Mouse (Mus musculus) midbrain, embryonic 10.5 days (tissue): ENCODE measurements around the gene Ttc3. TPM values are rescaled to one million over a fixed set of nuclear protein-coding genes. Genes with fewer than 3 reads are reported as not detected.

ENCODE experiments used
- DNase-seq: peaks from one replicate; pipeline ENCODE4 v3.0.0-alpha.2; 2017; ENCODE audit warnings: low spot score
- H3K27ac ChIP-seq: fragments of 300-500 bp; sonication (generic); replicated peaks from 2 replicates; pipeline ENCODE4 v1.5.1; 2016; ENCODE audit warnings: mild to moderate bottlenecking
- H3K27me3 ChIP-seq: fragments of 300-500 bp; sonication (generic); 2 replicates; pipeline ENCODE4 v1.6.1; 2016; ENCODE audit warnings: low read depth, mild to moderate bottlenecking; ENCODE audit not compliant: poor library complexity, severe bottlenecking
- H3K36me3 ChIP-seq: fragments of 300-500 bp; sonication (generic); 2 replicates; pipeline ENCODE4 v1.6.1; 2016; ENCODE audit warnings: mild to moderate bottlenecking, moderate library complexity
- H3K4me1 ChIP-seq: fragments of 300-500 bp; sonication (generic); 2 replicates; pipeline ENCODE4 v1.6.1; 2016
- H3K4me3 ChIP-seq: fragments of 300-500 bp; sonication (generic); 2 replicates; pipeline ENCODE4 v1.5.1; 2016; ENCODE audit warnings: mild to moderate bottlenecking, moderate library complexity
- H3K9me3 ChIP-seq: fragments of 300-500 bp; sonication (generic); replicated peaks from 2 replicates; pipeline ENCODE4 v1.6.1; 2016; ENCODE audit warnings: mild to moderate bottlenecking
- WGBS: fragments of 180-500 bp; shearing (Covaris S2); methylation state at CpG from one replicate; pipeline ENCODE4 v1.1.7; 2016; 5-methylcytosine and 5-hydroxymethylcytosine counted together
- polyA plus RNA-seq: library from polyadenylated mRNA; unstranded; fragments of >200 nt; fragmentation: Nextera tagmentation; extraction: Ambion mirVana; gene quantifications from 2 replicates; pipeline ENCODE4 v1.2.1, GENCODE M21; 2016

The Ttc3 gene
- polyA plus RNA-seq, 1 experiment from 2014 or later = 327 TPM

DNA sequence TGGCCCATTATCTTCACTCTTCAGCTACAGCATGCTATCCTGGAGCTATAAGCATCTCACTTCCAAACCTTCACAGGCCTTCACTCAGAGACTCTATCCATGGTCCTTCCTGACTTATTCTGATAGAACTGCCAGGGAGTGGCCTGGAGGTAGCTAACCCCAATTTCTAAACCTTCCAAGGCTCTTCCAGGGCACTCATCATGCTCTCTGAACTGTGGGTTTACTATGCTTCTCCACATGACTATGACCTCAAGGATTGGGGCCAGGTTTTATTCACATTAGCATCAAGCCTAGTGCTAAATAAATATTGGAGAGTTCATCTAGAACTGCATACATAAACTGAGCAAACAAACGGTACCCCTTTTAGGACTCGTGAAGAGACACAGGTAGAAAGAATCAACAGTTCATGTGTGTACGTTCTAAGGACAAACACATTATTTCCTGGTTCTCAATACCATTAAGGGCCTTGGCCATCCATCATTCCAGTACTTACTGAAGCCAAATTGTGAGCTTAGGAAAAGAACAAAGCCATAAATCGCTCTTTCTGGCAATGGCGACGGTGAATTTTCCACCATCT, 734 bp upstream of the Ttc3 start:
- Histone ChIP-seq H3K9me3 (no peaks in the 10 kb centered on the region), H3K36me3 (peaks cover 6% of the 10 kb centered on the region), H3K27me3 (no peaks in the 10 kb centered on the region), H3K27ac (peak overlapping the region; percentile 99), H3K4me3 (peak overlapping the region; percentile 91), H3K4me1 (peaks cover 46% of the 10 kb centered on the region)
- DNase-seq = no peak
- WGBS = 13% methylated on average over 6 of the region's 6 CpGs

DNA sequence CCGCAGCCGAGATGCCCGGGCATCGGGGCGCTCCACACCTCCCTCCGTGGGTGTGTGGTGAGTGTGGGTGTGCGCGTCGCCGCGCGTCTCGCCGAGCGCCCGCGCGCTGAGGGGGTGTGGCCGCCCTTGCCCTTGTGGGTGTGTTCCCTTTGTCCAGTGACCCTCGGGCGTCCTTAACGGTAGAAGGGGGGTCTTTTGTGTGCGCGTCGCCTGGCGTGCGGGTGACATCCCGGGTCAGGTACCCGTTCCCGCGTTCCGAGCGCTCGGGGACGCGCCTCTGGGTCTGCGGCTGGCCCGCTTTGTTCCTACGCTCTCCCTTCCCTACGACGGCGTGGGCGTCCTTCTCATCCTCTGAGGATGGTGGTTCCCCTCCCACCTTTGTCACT, 490 bp downstream of the Ttc3 start:
- Histone ChIP-seq H3K4me3 (peak overlapping the region; percentile 91), H3K36me3 (no peaks in the 10 kb centered on the region), H3K4me1 (peaks cover 52% of the 10 kb centered on the region), H3K27me3 (no peaks in the 10 kb centered on the region), H3K9me3 (no peaks in the 10 kb centered on the region), H3K27ac (peak overlapping the region; percentile 99)
- under 1% methylated on average over 43 of the region's 43 CpGs for WGBS
- peak; percentile 85 for DNase-seq

DNA sequence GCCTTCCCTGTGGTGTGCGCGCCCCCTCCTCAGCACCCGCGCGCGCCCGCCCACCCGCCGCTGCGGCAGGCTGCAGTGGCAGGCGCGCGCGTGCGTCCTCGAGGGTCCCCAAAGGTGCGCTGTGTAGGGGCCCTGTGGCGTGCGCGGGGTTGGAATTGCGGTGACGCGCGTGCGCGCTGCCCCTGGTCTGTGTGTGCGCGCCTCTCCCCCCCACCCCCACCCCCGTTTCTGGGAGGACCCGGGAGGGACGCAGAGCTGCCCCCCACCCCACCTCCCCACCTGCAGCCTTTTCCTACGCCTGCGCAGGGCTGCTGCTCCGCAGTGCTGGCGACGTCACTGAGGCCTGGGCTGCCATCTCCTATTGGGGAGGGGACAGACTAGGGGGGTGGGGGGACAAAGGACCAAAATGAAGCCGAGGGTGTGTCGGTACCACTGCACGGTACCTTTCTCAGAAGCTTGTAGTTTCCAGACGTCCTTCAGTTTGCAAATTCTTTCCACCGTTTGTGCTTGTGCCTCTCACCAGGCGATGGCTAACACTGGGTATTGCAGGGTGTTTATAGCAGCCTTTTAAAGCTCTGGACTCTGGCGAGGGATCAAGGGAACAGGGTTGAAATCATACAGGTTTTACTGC, 998 bp downstream of the Ttc3 start, which contains the start of gene Pigp:
Gene Pigp (minus strand): TSS at position 542 of the 631 bp plus-strand sequence.
- H3K4me3 ChIP-seq = peak within 1 kb of the TSS; percentile 91
- no peaks in the 10 kb centered on the region for H3K36me3 ChIP-seq
- H3K27me3 ChIP-seq = no peaks in the 10 kb centered on the region
- H3K4me1 ChIP-seq = peaks cover 52% of the 10 kb centered on the region
- peak; percentile 89 for DNase-seq
- H3K27ac ChIP-seq = peak within 1 kb of the TSS; percentile 99
- no peaks in the 10 kb centered on the region for H3K9me3 ChIP-seq
- under 1% methylated on average over 27 of the region's 43 CpGs for WGBS

DNA sequence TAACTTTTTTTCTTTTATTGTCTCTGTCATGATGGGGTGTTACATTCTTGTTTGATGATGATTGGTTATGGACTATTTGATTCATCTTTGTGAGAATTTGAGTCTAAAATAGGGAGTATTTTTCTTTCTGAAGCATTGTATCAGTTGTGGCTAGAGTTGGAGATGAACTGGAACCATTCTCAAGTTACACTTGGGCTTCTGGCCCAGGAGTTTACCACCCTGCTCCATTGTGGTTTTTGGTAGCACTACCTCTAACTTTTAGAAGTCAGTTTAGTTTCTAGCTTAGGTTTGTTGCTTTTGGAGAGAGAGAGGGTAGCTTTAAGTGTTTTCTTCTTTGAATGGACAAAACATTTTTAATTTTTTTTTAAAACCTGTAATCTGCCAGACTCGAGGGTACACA, 9.0 kb downstream of the Ttc3 start:
- no peak for DNase-seq
- H3K36me3 ChIP-seq = peaks cover 4% of the 10 kb centered on the region; the same call in 1 of the 2 replicates
- H3K4me3 ChIP-seq = no peak overlapping the region
- no peak overlapping the region for H3K27ac ChIP-seq
- WGBS = 90% methylated on average over 1 of the region's 1 CpGs
- H3K4me1 ChIP-seq = peaks cover 8% of the 10 kb centered on the region; the same call in 1 of the 2 replicates
- H3K27me3 ChIP-seq = no peaks in the 10 kb centered on the region
- H3K9me3 ChIP-seq = no peaks in the 10 kb centered on the region

DNA sequence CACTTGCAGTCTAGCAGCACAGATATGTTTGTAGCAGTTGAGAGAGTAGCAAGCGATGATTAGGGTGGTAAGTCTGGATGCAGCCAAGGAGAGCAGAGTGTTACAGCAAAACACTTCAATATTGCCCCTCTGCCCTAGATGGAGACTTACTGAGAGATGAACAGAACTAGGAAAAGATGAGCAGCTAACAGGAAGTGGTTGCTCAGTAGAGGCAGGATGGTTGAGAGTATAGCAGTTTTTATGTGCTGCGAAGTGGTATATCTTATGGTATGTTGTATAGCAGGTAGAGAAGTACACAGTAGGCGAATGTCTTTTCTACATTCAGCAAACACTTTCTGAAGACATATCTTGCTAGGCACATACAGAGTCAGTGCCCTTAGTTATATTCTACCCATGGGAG, 12.9 kb downstream of the Ttc3 start:
- peaks cover 20% of the 10 kb centered on the region for H3K36me3 ChIP-seq
- 96% methylated on average over 3 of the region's 3 CpGs for WGBS
- H3K27me3 ChIP-seq = no peaks in the 10 kb centered on the region
- H3K9me3 ChIP-seq = no peaks in the 10 kb centered on the region
- no peak for DNase-seq
- H3K4me1 ChIP-seq = no peaks in the 10 kb centered on the region
- H3K4me3 ChIP-seq = no peak overlapping the region
- no peak overlapping the region for H3K27ac ChIP-seq

DNA sequence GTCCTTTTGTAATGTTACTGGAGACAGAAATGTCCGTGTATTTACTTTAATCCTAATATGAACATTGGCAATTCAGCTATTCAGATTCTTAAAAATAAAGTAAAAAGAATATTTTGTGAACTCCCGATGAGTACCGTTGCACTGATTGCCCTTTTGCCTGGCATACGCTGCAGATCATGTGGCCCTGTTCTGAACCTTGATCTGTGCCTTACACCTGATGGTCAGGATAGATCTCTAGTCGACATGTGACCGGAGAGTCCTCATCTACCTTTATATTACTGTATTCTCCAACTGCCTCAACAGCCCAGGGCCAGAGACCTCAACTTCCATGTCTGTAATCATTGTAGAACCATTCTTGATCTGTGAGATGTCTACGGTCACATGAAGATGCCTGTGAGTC, 17.3 kb downstream of the Ttc3 start:
- no peaks in the 10 kb centered on the region for H3K9me3 ChIP-seq
- H3K27ac ChIP-seq = no peak overlapping the region
- no peak for DNase-seq
- H3K36me3 ChIP-seq = peaks cover 32% of the 10 kb centered on the region
- no peaks in the 10 kb centered on the region for H3K27me3 ChIP-seq
- WGBS = 95% methylated on average over 7 of the region's 7 CpGs
- no peaks in the 10 kb centered on the region for H3K4me1 ChIP-seq
- H3K4me3 ChIP-seq = no peak overlapping the region

DNA sequence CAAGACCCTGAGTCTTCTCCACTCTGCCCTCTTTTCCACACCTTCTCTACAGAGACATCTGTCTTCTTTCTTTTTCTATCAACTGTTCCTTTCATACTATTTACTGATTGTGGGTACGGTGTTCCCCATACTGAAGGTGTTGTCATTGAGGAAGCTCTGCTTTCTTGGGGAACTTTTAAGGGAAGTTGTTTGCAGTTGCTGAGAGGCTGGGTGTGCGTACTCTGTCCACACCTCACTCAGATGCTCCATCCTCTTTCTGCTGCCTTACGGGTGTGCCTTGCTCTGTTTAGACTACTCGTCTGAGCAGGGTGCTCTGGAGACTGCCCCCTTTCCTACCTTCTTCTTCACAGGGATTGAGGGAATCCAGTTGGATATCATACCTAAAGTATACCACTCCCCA, 21.9 kb downstream of the Ttc3 start:
- Histone ChIP-seq H3K27me3 (no peaks in the 10 kb centered on the region), H3K4me1 (no peaks in the 10 kb centered on the region), H3K4me3 (no peak overlapping the region), H3K27ac (no peak overlapping the region), H3K9me3 (no peaks in the 10 kb centered on the region), H3K36me3 (peaks cover 50% of the 10 kb centered on the region)
- no peak for DNase-seq
- 91% methylated on average over 4 of the region's 4 CpGs for WGBS

DNA sequence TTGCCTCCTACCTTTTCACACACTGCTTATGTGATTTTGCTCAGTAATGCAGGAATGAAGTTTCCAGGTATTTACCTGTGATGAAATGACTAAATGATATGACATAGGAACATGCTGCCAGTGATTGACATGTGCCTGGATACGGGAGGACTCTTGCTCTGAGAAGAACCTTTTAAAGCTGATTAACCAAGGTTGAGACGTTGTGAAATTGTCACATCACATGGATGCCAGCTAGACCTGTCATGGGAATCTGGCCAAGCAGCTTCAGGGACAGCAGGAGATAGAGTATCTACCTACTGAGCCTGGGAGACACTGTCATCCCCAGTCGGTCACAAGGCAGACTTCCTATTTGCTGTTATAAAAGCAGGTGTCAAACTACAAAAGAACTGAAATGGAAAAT, 24.6 kb downstream of the Ttc3 start:
- no peak for DNase-seq
- Histone ChIP-seq H3K36me3 (peaks cover 51% of the 10 kb centered on the region), H3K4me1 (no peaks in the 10 kb centered on the region), H3K9me3 (no peaks in the 10 kb centered on the region), H3K27me3 (no peaks in the 10 kb centered on the region), H3K27ac (no peak overlapping the region), H3K4me3 (no peak overlapping the region)
- 80% methylated on average over 3 of the region's 3 CpGs for WGBS

DNA sequence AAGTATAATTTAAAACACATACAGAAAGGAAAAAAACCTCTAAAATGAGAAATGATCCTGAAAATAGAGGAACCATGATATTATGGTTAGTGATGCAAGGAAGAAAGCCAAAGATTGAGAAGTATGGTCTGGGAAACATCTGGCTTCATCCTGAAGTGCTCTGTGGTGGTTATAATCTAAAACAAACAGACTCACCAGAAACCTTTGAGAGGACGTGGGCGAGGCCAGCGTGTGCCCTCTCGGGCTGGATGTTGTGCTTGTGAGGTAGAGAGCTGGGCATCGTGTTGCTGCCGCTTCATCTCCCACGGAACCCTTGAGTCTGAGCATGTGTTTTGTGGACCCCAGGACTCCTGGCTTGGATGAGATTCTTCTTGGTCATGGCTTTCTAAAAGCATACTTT, 26.2 kb downstream of the Ttc3 start:
- no peak overlapping the region for H3K4me3 ChIP-seq
- peaks cover 48% of the 10 kb centered on the region for H3K36me3 ChIP-seq
- 84% methylated on average over 7 of the region's 7 CpGs for WGBS
- H3K27me3 ChIP-seq = no peaks in the 10 kb centered on the region
- H3K4me1 ChIP-seq = peaks cover 5% of the 10 kb centered on the region; the same call in 1 of the 2 replicates
- H3K27ac ChIP-seq = no peak overlapping the region
- DNase-seq = no peak
- H3K9me3 ChIP-seq = no peaks in the 10 kb centered on the region

DNA sequence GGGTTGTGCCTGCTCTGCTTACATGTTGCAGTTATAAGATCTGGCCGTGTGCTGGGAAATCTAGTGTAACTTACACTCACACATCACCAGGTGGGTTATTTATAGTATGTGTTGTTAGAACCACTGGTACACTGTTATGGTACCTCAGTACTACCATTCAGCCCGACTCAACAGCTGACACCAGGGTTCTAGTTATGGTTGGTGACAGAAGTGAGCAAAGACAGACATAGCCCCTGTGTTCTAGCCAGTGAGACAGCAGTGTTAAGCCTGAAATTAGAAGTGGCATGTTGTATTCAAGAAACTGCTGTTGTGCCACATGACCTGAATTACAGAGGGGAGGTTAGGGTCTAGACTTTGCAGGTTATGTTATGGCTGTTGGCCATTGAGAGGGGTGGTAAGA, 28.7 kb downstream of the Ttc3 start:
- H3K9me3 ChIP-seq = no peaks in the 10 kb centered on the region
- 88% methylated on average over 2 of the region's 2 CpGs for WGBS

DNA sequence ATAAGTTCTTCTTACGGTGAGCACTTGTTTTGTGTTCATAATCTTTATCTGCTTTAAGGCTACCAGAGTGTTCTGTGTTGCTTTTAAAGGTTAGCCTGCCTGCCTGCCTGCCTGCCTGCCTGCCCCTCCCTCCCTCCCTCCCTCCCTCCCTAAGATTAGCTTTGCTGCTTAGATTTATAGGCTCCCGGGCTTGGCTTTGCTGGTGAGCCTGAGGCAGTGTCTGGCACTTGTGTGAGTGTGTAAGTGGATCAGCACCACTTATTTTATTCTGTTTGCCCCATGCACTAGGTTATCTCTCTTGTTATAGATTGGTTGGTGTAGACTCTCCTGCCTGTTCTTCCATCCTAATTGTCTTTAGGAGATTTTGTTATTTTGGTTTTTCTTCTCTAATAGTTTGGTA, 31.2 kb downstream of the Ttc3 start:
- Histone ChIP-seq H3K4me1 (peaks cover 5% of the 10 kb centered on the region; the same call in 1 of the 2 replicates), H3K4me3 (no peak overlapping the region), H3K36me3 (peaks cover 47% of the 10 kb centered on the region), H3K27me3 (no peaks in the 10 kb centered on the region), H3K27ac (no peak overlapping the region), H3K9me3 (no peaks in the 10 kb centered on the region)
- WGBS = 37% methylated on average over 2 of the region's 2 CpGs
- DNase-seq = no peak

More for the DNA sequence above, 28.7 kb downstream of the Ttc3 start:
- Histone ChIP-seq H3K36me3 (peaks cover 49% of the 10 kb centered on the region), H3K27ac (no peak overlapping the region), H3K4me1 (peaks cover 5% of the 10 kb centered on the region; the same call in 1 of the 2 replicates), H3K4me3 (no peak overlapping the region), H3K27me3 (no peaks in the 10 kb centered on the region)
- no peak for DNase-seq

DNA sequence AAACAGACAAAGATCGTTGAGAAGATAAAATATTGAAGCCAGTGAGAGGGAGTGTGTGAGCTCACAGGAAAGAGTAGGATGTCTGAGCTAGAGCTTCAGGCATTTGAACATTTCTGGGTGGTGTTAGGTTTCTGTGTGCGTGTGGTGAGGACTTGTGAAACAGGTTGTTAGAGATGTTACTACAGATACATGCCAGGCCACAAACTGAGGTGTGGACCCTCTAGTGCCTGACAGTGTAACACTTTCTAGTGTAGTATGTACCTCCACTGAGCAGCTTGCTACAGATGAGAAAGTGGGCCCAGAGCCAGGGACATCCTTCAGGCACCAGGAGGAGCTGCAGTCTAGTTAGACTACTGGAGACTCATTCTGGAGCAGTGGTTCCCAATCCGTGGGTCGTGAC, 31.8 kb downstream of the Ttc3 start:
- H3K36me3 ChIP-seq = peaks cover 49% of the 10 kb centered on the region
- no peak for DNase-seq
- H3K27ac ChIP-seq = no peak overlapping the region
- 90% methylated on average over 4 of the region's 4 CpGs for WGBS
- H3K4me1 ChIP-seq = peaks cover 5% of the 10 kb centered on the region; the same call in 1 of the 2 replicates
- no peaks in the 10 kb centered on the region for H3K9me3 ChIP-seq
- H3K27me3 ChIP-seq = no peaks in the 10 kb centered on the region
- H3K4me3 ChIP-seq = no peak overlapping the region

DNA sequence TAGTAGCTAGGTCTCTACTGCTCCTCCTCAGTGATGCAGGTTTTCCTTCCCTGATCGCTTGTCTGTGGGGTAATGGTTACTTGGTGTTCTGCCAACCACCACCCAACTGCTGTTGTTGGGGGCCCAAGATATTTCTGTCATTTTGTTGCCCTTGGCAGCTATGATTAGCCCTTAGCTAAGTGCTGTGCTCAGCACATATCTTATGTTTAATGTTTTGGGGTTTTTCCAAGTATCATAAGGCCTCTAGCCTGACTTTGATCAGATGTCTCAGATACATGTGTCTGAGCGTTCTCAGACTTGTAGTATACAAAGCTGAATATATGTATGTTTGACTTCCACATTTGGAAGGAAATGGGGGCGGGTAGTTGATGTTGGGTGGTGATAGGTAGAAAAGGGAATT, 40.9 kb downstream of the Ttc3 start:
- peaks cover 94% of the 10 kb centered on the region for H3K36me3 ChIP-seq
- DNase-seq = no peak
- 93% methylated on average over 3 of the region's 3 CpGs for WGBS

More for the DNA sequence above, 40.9 kb downstream of the Ttc3 start:
- Histone ChIP-seq H3K4me1 (no peaks in the 10 kb centered on the region), H3K27me3 (no peaks in the 10 kb centered on the region), H3K27ac (no peak overlapping the region), H3K4me3 (no peak overlapping the region), H3K9me3 (no peaks in the 10 kb centered on the region)
